Mouse (Mus musculus) adipocyte (in vitro differentiated cells): ENCODE results near the gene Ptprcap.

Experiments
- DNase-seq: peaks from one replicate; pipeline ENCODE4 v3.0.0-alpha.2; 2016; ENCODE audit warnings: low spot score

Ptprcap gene

DNA sequence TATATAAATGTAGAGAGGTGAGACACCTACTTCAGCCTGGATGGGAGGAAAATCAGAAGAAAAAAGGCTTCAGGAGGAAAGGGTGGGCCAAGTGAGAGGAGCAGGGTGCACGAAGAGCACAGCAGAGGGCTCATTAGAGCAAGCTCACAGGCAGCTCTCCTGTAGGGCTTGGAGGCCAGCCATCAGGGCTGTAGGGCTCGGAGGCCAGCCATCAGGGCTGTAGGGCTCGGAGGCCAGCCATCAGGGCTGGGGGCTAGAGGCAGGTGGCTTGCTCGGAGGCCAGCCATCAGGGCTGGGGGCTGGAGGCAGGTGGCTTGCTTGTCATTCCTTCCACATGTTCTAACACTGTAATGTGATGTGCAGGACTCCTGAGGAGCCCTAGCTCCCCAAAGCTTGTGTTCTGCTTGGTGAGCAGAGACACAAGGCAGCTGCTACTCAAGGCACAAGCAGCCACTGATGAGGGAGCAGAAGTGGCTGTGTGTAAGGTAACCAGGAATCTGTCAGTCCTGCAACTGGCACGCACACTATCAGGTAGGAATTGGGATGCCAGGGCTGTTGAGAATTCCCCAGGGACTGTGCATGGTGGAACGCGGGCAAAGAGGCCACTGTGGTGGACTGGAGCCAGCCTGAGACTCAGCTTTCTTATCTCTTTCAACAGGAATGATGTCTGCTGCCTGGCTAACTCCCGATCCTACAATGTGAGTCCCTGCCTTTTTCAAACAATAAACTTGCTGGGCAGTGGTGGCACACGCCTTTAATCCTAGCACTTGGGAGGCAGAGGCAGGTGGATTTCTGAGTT, 13.5 kb downstream of the Ptprcap start:
- DNase-seq = peak; percentile 55

DNA sequence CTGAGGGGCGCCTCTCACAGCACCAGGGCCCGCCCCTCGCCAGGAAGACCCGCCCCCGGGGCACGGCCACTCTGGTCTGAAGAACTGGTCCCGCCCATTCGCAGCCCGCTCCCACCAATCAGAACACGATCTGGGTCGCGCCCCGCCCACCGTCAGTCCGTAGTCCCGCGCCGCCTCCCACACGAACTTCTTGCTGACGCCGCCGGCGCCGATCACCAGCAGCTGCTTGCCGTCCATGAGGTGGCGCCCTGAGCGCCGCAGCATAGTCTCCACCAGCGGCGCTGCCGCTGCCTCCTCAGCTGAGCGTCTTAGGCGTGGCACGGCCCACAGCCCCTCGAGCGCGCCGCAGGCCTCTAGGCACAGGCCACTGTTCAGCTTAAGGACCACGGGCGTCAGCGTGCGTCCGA, 16.0 kb downstream of the Ptprcap start:
- peak; percentile 98 for DNase-seq

DNA sequence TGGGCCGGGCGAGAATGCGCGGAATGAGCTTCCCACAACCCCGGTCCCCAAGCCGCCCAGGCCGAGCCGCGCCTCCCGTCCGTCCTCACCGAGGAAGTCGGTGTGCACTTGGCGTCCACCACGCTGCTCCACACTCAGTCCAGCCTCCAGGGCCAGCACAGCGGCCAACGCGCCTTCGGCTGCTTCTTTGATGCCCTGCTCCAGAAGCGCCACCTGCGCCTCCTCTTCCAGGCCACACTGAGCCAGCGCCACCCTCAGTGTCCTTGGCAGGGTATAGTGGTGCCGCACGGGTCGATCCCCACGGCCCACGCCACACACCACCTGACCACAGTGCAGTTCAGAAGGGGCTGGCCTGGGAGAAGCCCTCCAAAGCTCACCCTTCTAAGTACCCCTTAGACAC, 16.4 kb downstream of the Ptprcap start:
- DNase-seq = no peak

DNA sequence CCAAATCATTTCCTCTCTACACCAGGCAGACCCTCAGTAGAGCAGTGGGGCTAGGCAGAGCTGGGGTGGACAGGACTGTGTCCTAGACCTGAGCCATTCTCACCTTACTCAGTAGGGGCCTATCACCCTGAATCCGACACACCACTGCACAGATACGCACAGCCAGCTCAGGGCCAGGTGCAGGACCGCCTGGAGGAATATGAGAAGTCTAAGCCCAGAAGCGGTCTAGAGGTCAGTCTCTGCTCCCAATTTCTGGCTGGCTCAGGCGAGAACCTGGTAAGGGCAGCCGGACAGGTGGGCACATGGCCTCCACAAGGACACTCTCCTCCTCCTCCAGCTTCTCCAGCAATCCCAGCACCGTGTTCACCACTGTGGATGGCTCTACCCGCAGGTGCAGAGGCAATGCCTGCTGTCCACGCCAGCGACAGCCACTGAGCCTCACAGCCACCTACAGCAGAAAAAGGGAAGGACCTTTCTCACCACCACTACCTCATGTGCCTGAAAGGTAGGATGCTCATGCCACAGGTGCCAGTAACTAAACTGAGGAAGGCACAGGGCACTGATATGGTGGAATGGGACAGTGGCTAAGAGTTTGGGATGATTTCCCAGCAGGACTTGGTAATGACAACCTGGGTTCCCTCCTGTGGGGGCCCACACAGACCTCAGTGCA, 17.5 kb downstream of the Ptprcap start:
- no peak for DNase-seq

DNA sequence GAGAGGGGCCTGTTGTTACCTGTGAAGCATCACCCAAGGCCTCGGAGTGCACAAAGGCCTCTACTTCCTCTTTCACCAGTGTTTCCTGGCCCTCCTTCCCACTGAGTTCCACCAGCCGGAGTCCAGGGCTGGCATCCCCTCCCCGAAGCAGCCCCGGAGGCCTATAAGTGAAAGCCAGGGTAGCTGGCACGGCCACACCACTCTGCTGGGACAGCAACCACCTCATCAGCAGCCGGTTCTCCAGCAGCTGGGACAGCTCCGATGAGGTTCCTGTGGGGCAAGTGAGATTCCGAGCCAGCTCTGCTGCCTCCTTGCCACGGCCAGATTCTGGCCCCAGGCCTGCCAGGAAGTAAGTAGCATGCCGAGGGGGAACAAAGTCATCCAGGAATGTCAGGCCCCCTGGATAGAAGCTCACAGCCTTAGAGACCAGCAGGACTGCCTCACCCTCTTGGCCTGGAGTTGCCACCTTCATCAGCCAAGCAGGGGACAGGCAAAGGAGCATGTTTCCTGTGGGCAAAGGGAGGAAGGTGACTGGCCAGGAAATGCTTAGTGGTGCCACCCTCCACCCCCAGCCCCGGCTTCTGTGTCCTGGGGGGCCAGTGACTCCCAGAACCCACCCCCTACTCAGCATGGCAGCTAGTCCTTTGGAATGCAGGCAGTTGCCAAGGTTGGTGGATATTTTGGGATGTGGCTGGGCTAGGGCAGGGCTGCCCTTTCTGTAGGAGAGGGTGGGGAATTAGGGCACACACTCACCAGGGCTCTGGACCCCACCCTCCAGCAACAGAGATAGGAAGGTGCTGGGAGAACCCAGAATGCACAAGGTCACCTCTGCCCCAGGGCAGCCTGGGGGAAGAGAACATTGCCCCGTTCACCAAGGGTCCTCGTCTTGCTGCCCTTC, 18.2 kb downstream of the Ptprcap start:
- no peak for DNase-seq

DNA sequence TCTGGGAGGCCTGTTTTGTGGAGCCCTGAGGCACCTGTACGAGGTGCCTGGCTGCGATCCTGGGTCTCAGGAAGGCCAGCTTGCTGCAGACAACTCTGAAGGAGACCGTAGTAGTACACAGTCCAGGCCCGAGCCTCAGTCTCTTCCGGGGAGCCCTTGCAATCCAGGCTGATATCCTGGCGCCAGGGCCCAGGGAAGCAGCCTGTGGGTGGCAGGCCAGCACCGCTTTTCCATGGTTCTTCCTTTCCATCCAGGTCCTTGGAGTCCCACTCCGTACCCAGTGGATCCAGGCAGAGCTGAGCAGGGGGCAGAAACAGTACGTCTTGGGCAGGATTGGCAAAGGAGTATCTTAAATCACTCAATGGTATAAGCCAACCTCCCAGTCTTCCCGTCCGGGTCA, 19.5 kb downstream of the Ptprcap start:
- DNase-seq = no peak

DNA sequence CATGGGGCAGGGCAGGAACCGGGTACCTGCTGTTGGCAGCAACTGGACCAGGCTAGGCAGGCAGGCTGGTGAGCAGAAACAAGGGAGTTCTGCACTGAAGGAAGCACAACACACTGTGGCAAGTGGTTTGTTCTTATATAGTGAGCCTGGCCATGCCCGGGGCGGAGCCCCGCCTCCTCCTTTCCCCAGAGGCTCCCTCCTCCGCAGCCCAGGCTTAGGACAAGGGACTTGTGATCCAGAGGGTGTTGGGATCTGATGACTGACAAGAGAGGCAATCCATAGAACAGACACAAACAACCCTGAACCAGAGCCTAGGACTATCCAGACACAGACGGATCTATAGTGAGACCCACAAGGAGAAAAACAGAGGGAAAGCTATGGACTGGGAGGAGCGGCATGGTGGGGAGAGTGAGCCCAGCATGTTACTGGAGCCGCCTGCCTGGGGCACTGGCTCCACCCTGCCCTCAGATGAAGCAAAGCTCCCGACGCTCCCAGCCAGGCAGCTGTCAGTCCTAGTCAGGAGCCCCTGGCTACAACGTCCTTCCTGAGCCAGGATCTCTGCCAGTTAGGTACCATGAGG, 22.1 kb downstream of the Ptprcap start, which contains the start of gene Carns1:
TSS of gene Carns1 (minus strand) at position 112 of the 580 bp plus-strand sequence.
- no peak for DNase-seq

DNA sequence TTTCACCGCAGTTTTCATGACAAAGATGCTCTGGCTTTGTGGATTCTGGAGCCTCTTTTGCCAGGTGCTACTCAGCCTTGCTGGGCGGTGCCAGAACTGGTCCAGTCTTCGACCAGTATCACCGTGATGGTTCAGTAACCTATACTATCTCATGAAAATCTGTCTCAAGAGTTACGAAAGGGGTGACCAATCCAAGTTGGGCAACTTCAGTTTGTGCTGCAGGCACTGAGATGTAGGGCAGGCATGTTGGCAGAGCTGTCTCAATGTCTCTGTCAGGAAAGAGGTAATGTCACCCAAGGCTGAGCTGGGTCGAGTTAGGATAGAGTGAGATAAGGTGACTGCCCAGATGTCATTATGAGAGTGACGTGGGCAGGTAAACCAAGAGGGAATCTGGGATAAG, 27.0 kb downstream of the Ptprcap start:
- DNase-seq = no peak

DNA sequence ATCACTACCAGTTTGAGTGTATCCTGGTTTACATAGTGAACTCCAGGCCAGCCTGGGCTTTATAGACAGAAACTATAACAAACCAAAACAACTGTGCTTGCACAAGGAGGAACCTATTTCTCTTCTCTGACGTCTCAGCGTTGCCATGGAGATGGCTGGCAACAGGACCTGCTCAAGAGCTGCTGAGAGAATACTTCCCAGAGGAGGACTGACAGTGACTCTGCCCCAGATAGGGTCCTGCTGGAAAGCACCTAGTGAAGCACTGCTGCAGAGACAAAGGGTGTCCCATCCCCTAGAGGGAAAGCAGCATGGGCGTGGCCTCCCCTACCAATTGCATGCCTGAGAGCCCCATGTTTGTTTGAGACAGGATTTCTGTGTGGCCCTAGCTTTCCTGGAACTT, 28.5 kb downstream of the Ptprcap start:
- DNase-seq = peak; percentile 51

DNA sequence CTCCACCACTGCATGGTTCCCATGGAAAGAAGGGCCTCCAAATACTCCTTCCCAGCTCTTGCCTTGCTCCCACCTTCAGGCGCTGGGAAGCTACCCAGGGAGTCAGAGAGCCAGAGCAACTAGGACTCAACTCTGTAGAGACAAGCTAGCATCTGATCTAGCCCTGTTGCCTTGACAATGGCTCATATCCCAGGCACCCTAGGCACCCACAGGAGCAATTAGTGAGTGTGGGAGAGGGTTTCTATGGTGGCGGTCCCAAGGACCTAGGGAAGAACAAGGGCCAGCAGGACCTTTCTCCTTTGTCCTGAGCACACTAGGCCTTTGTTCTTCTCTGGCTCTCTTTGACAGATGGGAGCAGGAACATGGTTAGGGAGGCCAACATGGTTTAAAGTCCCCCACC, 30.3 kb downstream of the Ptprcap start:
- DNase-seq = no peak

DNA sequence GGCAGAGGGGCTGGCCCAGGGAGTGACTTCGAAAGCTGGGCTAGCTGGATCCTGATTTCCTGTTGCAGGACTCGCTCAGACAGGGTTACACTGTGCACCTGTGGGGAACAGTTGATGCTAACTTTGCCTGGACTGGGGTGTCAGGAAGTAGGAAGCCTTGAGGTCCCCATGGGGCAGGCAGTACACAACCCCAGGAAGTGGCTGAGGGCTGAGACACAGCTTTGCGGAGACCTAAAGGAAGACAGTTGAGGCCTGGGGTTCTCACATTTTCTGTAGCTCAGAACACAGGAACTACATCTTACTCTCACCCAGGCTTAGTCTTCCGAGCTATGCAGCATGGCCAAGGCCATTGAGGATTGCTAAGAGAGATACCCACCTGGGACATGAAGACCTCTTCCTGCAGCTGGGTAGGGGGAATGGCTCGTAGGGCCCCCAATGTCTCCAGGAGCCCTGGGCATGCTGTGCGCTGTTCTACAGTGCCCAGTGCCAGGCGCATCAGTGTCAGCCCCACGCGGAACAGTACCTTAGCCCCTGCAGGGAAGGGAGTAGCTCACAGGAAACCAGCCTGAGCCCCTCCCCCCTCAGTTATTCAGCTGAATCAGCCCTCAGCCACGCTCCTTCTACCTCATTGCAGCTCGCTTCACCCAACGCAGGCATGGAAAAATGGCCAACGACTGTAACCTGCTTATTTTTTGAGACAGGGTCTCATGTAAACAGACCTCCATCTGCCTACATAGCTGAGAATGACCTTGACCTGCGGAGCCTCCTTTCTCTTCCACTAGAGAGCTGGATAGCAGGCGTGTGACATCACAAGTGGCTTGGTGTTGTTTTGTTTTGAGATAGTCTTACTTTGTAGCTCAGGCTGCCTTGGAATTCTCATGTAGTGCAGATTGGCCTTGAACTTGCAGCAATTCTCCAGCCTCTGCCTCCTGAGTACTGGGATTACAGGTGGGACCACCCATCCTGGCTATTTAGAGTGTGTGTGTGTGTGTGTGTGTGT, 31.9 kb downstream of the Ptprcap start:
- DNase-seq = no peak

DNA sequence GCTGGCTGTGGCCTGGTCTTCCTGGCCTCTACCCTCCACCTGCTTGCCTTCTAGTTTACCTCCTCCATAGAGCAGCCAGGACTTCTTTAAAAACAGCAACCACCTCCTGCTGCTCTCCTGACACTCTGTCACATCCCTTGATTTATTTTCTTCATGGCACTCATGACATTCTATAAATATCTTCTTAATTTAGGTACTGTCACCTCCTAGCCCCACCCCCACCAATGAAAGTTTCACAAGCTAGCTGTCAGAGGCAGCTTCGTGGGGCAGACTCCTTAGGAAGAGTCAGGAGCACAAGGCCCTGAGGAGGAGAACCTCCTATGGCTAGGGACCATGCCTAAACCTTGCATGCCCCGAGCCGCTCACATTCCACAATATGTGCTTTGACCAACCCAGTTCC, 33.9 kb downstream of the Ptprcap start:
- no peak for DNase-seq

DNA sequence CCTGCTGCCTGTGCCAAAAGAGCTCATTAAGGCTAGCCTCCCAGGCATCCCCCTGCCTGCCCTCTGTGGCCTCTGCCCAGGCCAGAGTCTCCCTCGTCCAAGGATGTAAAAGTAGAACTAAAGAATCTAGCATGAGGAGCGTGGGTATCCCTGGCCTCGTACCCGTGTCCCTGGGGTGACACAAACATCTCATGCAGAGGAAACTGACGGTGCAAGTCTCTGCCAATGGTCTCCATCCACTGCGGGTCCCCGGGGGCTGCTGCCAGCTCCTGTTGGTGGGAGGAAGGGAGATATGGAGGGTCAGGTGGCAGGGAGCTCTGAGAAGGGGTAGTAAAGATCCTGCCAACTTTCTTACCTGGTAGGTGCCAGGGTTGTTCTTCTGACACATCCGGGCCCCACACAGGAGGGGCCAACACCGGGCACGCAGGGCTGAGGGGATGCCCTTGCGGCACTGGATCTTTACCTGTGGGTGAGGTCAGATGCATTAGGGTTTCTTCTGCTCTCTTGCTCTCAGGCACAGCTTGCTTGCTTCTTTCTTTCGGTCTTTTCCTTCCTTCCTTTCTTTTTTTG, 35.7 kb downstream of the Ptprcap start:
- no peak for DNase-seq

DNA sequence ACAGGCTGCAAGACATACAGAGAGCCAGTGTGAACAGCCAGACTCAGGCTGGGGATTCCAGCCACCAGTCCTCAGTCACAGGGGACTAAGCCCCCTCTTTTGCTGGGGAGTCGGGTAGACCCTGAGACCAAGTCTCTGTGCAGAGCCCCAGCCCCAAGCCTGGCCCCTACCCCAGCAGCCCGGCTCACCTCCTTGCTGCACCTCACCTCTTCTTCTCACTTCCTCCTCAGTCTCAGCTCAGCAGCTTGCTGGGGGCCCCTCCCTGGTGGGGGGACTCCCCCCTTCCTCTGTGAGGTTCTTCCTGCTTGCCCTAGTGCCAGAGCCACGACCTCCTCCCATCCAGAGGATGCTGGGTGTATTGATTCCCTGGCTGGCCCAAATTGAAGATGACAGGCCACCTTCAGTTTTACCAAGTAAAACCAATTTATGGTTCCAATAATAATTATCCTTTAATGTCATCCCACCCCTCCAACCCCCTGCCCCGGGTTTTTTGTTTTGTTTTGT, 37.5 kb downstream of the Ptprcap start, which contains the start of gene Tbc1d10c:
TSS of gene Tbc1d10c (minus strand) at position 454 of the 504 bp plus-strand sequence.
- no peak for DNase-seq

DNA sequence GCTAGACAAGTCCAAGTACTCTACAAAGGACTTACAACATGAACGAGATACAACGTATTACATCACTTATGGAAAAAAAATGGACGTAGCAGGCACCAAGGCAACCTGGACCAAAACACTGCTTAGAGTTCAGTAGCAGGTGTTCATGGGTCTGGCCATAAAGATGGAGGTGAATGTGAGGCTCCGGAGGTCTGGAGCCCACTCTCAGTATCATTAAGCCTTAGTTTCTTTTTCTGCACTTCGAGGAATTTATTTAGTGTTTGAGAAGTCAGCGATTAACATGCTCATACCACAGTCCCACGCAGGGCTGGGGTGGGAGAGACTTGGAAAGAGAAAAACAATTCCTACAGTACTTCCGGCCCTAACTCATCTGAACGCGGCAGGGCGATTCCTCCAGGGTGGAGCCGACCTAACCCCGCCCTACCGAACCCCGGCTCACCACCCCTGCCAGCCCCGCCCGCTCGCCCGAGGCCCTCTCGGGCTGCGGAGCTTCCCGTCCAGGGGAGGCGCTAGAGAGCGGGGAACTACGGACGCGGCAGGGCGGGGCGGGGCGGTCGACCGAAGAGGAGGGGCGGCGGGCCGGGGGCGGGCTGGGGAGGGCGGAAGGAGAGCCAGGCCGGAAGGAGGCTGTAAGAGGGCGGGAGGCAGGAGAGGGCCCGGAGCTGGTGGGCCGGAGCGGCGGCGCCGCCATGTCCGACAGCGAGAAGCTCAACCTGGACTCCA, 38.3 kb downstream of the Ptprcap start, which contains the start of gene Ppp1ca:
TSS of gene Ppp1ca (plus strand) at position 538 of the 723 bp plus-strand sequence.
- peak; percentile 96 for DNase-seq

DNA sequence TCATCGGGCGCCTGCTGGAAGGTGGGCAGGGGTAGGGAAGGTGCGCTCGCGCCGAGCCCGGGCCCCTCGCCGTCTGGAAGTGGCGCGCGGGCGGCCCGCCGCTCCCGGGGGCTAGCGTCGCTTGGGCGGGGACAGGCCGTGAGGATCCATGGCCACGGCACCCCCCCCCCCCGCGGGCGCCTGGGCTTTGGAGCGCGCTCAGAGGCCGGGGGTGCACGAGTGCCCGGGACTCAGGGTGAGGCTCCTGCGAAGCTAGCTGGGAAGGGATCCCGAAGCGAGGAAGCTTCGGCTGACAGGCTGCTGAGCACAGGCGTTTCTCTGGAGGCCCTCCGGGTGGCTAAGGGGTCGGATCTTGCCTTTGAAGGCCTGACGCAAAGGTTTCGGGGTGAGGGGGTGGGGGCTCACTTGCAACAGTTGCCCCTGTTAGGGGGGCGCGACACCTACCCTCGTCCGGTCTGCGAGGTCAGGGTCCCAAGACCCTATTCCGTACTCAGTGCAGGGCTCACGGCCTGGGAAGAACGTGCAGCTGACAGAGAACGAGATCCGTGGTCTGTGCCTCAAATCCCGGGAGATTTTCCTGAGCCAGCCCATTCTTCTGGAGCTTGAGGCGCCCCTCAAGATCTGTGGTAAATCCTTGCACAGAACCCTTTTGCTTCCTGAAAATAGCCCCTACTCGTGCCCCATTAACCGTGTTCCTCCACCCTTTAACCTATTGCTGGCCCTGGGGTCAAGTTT, 39.0 kb downstream of the Ptprcap start:
- peak; percentile 44 for DNase-seq

DNA sequence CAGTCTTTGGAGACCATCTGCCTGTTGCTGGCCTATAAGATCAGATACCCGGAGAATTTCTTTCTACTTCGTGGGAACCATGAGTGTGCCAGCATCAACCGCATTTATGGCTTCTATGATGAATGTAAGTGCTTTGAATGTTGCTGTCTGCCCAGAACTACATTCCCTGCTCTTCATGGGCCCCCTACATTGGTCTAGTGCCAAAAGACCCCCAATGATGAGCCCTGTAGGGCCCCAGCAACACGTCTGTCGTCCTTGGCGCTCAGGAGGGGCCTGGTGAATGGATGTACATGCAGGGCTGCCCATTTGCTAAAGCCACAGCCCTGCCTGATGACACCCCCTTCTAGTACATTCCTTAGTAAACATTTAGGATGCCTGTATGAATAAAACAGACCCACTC, 39.7 kb downstream of the Ptprcap start:
- no peak for DNase-seq

DNA sequence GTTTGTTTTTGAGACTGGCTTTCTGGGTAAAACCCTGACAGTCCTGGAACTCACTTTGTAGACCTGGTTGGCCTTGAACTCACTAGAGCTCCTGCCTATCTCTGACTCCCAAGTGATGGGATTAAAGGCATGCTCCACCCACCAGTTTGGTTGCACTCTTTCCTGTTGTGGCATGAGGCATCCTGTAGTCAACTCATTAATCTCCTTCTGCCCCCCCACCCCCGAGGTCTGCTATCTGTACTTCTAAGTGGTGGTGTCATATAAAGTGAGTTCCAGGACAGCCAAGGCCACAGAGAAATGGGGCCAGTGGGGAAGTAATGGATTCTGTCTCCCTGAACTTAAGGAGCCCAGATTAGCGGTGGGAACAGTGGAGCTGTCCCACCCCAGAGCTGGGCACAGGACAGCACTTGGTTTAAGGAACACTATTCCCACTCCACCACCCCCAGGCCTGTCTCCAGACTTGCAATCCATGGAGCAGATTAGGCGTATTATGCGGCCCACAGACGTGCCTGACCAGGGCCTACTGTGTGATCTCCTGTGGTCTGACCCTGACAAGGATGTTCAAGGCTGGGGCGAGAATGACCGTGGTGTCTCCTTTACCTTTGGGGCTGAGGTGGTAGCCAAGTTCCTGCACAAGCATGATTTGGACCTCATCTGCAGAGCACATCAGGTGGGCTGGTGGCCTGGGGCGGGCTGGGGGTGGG, 40.8 kb downstream of the Ptprcap start:
- no peak for DNase-seq
